Mouse (Mus musculus) heart, embryonic 10.5 days (tissue): Measurements from ENCODE around the gene Olfr173. TPM values are rescaled to one million over a fixed set of nuclear protein-coding genes. Genes with fewer than 3 reads are reported as not detected.

Experiments used
- DNase-seq: peaks from one replicate; pipeline ENCODE4 v3.0.0-alpha.2; 2017; ENCODE audit warnings: low spot score
- H3K27ac ChIP-seq: fragments of 300-500 bp; sonication (generic); 2 replicates; pipeline ENCODE4 v1.5.1; 2016; ENCODE audit warnings: mild to moderate bottlenecking
- H3K27me3 ChIP-seq: fragments of 300-500 bp; sonication (generic); 2 replicates; pipeline ENCODE4 v1.6.1; 2016; ENCODE audit warnings: mild to moderate bottlenecking; ENCODE audit not compliant: poor library complexity, insufficient read depth, severe bottlenecking
- H3K36me3 ChIP-seq: fragments of 300-500 bp; sonication (generic); 2 replicates; pipeline ENCODE4 v1.6.1; 2016; ENCODE audit warnings: mild to moderate bottlenecking, moderate library complexity
- H3K4me1 ChIP-seq: fragments of 300-500 bp; sonication (generic); 2 replicates; pipeline ENCODE4 v1.6.1; 2016; ENCODE audit warnings: mild to moderate bottlenecking
- H3K4me3 ChIP-seq: fragments of 300-500 bp; sonication (generic); 2 replicates; pipeline ENCODE4 v1.5.1; 2016; ENCODE audit warnings: mild to moderate bottlenecking, moderate library complexity
- H3K9me3 ChIP-seq: fragments of 300-500 bp; sonication (generic); 2 replicates; pipeline ENCODE4 v1.6.1; 2016; ENCODE audit warnings: mild to moderate bottlenecking, moderate library complexity
- WGBS: fragments of 180-500 bp; shearing (Covaris S2); methylation state at CpG from one replicate; pipeline ENCODE4 v1.1.7; 2016; 5-methylcytosine and 5-hydroxymethylcytosine counted together
- microRNA-seq: library from miRNA; unstranded; fragments of <30 nt; microRNA quantifications from one replicate; pipeline ENCODE4, GENCODE M21; 2017
- polyA plus RNA-seq: library from polyadenylated mRNA; unstranded; fragments of >200 nt; fragmentation: Nextera tagmentation; extraction: Ambion mirVana; gene quantifications from 2 replicates; pipeline ENCODE4 v1.2.1, GENCODE M21; 2016

Olfr173 gene
- polyA plus RNA-seq: not detected in 2 replicates

GRCm38 (mm10) chr16:58800168-58800567, at the start of gene Olfr173:
TSS of gene Olfr173 (minus strand) at chr16:58800268.
- no peaks in the 10 kb centered on the region for H3K27me3 ChIP-seq
- WGBS: 63% methylated on average over 2 of the region's 2 CpGs
- no peaks in the 10 kb centered on the region for H3K36me3 ChIP-seq
- H3K27ac ChIP-seq: no peak within 1 kb of the TSS
- no peaks in the 10 kb centered on the region for H3K9me3 ChIP-seq
- DNase-seq: no peak
- H3K4me1 ChIP-seq: no peaks in the 10 kb centered on the region
- H3K4me3 ChIP-seq: no peak within 1 kb of the TSS

- Histone ChIP-seq H3K9me3 (no peaks in the 10 kb centered on the region), H3K4me3 (no peak within 1 kb of the TSS), H3K4me1 (no peaks in the 10 kb centered on the region), H3K27ac (no peak within 1 kb of the TSS), H3K36me3 (no peaks in the 10 kb centered on the region), H3K27me3 (no peaks in the 10 kb centered on the region)
- DNase-seq: no peak
- WGBS: 72% methylated on average over 1 of the region's 1 CpGs
Measured at GRCm38 (mm10) chr16:58826732-58827319, 26.8 kb upstream of the Olfr173 start, which contains the start of gene Olfr175-ps1. TSS of gene Olfr175-ps1 (minus strand) at chr16:58826782.

GRCm38 (mm10) chr16:58763076-58763475, 37.0 kb downstream of the Olfr173 start, which contains the start of gene Olfr172:
TSS of gene Olfr172 (minus strand) at chr16:58763176.
- Histone ChIP-seq H3K4me1 (no peaks in the 10 kb centered on the region), H3K9me3 (no peaks in the 10 kb centered on the region), H3K27ac (no peak within 1 kb of the TSS), H3K4me3 (no peak within 1 kb of the TSS), H3K36me3 (no peaks in the 10 kb centered on the region), H3K27me3 (no peaks in the 10 kb centered on the region)
- WGBS: 80% methylated on average over 1 of the region's 1 CpGs
- DNase-seq: no peak

- Histone ChIP-seq H3K27ac (no peak overlapping the region), H3K9me3 (no peaks in the 10 kb centered on the region), H3K36me3 (no peaks in the 10 kb centered on the region), H3K4me3 (no peak overlapping the region), H3K4me1 (no peaks in the 10 kb centered on the region), H3K27me3 (no peaks in the 10 kb centered on the region)
- no peak for DNase-seq
Measured at GRCm38 (mm10) chr16:58756191-58756590, 43.9 kb downstream of the Olfr173 start.

- 22% methylated on average over 1 of the region's 1 CpGs for WGBS
- no peaks in the 10 kb centered on the region for H3K27me3 ChIP-seq
- DNase-seq: no peak
- H3K4me1 ChIP-seq: peaks cover 6% of the 10 kb centered on the region
- H3K36me3 ChIP-seq: no peaks in the 10 kb centered on the region
- no peak overlapping the region for H3K4me3 ChIP-seq
- H3K9me3 ChIP-seq: no peaks in the 10 kb centered on the region
- no peak overlapping the region for H3K27ac ChIP-seq
Measured at GRCm38 (mm10) chr16:58751314-58751713, 48.8 kb downstream of the Olfr173 start.

GRCm38 (mm10) chr16:58746715-58747114, 53.4 kb downstream of the Olfr173 start:
- Histone ChIP-seq H3K4me1 (peaks cover 6% of the 10 kb centered on the region), H3K4me3 (no peak overlapping the region), H3K27me3 (no peaks in the 10 kb centered on the region), H3K36me3 (no peaks in the 10 kb centered on the region), H3K9me3 (no peaks in the 10 kb centered on the region), H3K27ac (no peak overlapping the region; the same call in 1 of the 2 replicates)
- WGBS: 30% methylated on average over 4 of the region's 4 CpGs
- no peak for DNase-seq

Small RNAs within 50 kb of the gene (microRNA-seq; reads per million reads assigned to microRNA genes)
- not detected for gene Gm27564

Other genes with a start within 250 kb of the Olfr173 start
- gene Gm813, start 183.3 kb downstream of the Olfr173 start, polyA plus RNA-seq: not detected in 2 replicates
- gene E330017A01Rik, start 161.5 kb downstream of the Olfr173 start, polyA plus RNA-seq: not detected in 2 replicates
- gene Cpox, start 130.0 kb downstream of the Olfr173 start, polyA plus RNA-seq: 63.5 and 89.9 TPM in 2 replicates
- not detected in 2 replicates for gene Gpr15, start 81.2 kb downstream of the Olfr173 start, polyA plus RNA-seq
- 106 TPM in 2 replicates for gene Cldnd1, start 72.4 kb downstream of the Olfr173 start, polyA plus RNA-seq
- gene Olfr172, start 37.1 kb downstream of the Olfr173 start, polyA plus RNA-seq: not detected in 2 replicates
- not detected in 2 replicates for gene Olfr175-ps1, start 26.5 kb upstream of the Olfr173 start, polyA plus RNA-seq
- gene Olfr177, start 74.5 kb upstream of the Olfr173 start, polyA plus RNA-seq: not detected in 2 replicates
- gene Olfr178, start 91.8 kb upstream of the Olfr173 start, polyA plus RNA-seq: not detected in 2 replicates
- gene Olfr181, start 128.5 kb upstream of the Olfr173 start, polyA plus RNA-seq: not detected in 2 replicates
- gene Olfr180, start 129.1 kb upstream of the Olfr173 start, polyA plus RNA-seq: not detected in 2 replicates
- not detected in 2 replicates for gene Olfr183, start 195.1 kb upstream of the Olfr173 start, polyA plus RNA-seq
- gene Olfr186, start 230.0 kb upstream of the Olfr173 start, polyA plus RNA-seq: not detected in 2 replicates
- gene Olfr187, start 239.5 kb upstream of the Olfr173 start, polyA plus RNA-seq: not detected in 2 replicates